Mouse (Mus musculus) kidney, postnatal 4 days (tissue): ENCODE results near the gene Grin2c.
A peak's percentile ranks its signal among the peaks of the same experiment; 100 is the strongest.

ENCODE experiments used
- DNase-seq, 2 experiments: peaks; one replicate each; pipeline ENCODE4 v3.0.0; 2021; ENCODE audit warnings: mixed read lengths in 2 of 2

Grin2c gene

DNA sequence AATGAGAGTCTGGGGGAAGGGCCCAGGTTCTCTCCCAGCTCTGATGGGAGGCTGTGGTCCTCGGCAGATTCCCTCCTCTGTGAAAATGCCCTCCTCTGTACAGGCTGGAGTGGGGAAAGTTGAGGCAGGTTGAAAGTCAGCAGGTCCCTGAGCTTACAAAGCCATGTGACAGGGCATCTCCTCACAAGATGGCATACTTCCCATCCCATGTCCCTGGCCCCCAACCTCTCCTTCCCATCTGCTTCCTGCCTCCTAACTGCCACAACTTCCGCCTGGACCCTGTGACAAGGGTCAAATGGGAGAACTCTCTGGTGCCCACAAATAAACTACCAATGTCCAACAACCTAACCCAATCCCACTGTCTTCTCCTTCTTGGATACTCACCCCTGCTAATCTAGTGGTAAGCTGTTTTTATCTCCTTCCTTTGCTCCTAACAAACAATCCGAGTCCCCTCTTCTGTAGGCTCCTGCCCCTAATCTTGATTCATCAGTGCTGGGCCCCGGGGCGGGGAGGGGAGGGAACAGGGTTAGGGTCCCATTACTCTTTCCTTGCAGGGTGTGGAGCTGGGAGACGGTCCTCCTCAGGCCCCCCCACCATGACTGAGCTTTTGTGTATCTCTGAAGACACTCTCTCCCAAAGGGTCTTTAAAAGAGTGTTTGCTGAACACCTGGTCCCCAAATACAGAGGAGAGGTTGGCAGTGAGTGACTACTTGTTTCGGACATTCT, 2.7 kb downstream of the Grin2c start:
- no peak for DNase-seq

DNA sequence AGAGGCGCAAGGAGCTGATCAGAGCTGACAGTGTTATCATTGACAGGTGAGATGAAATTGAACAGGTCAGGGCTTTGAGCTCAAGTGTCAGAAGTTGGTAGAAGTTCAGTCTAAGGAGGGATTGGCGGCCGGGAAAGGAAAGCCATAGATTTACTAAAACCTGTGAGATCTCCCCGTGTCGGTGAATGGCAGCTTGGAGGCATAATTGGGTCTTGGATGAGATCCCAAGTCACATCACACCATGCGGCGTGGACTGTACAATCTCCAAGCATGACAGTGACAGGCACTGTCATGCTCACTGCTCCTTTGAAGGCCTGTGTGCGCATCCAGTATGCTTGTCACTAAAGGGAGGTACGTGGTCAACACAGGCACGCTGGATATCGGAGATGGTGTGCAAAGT, 4.1 kb downstream of the Grin2c start:
- DNase-seq = no peak

DNA sequence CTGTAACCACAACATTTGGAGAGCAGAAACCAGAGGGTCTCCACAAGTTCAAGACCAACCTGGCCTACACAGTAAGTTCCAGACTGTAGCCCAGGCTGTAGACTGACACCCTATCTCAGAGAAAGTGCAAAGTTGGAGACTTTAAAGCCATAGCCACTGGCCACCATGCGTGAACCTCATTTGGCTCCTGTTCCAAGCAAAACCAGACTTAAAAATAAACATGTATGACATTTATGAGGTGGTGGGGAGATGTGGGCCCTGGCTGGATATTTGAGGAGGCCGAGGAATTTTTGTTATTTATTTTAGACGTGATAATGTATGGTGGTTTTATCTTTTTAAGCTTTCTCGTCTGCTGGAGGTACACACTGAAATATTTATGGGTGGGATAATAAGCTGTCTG, 7.9 kb downstream of the Grin2c start:
- DNase-seq = no peak

DNA sequence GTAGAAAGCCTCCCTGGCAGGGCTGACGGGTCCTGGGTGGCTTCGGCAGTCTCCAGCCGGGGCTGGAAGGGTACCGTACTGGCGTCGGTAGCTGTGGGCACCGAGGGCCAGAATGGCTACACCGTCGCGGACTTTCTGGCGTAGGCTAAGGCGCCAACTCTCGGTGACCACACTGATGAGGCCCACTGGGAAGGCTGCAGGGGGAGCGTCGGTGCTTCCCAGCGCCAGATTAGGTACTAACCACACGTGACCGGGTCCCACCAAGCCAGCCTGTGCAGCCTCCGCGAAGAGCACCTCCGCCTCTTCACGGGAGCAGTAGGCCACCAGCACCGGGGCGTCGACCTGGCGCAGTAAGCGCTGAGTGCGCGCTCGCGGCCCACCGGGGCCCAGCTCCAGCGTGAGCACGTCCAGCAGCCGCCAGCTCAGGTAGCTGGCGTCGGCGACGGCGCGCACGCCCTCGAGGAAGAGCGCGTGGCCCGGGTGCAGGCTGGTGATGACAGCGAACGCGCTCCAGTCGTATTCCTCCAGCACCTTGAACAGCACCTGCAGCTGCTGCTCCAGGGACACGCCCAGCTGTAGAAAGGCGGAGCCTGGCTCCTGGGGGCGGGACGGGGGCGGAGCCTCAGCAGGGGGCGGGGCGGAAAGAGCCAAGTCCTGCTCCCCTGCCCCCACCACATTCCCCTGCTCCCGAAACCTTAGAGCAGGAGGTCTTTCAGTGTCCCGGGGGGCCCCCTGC, 9.1 kb downstream of the Grin2c start:
- peak; percentile 48 to 66 for DNase-seq

DNA sequence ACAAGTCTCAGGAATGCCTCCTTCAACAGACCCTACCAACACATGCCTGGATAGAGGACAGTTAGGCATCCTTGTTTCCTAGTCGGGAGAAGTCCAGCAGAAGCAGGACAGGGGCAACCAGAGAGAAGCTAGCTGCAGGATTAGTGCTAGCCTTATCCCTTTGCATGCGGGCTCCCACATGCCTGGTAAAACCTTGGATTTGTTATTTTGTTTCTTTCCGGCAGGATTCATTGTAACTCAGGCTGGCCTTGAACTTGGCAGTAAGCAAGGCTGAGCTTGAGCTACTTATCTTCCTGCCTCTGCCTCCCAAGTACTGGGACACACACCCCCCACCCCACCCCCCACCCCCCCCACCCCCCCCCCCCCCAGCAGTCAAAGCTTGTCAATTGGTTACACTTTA, 15.8 kb downstream of the Grin2c start:
- no peak for DNase-seq

DNA sequence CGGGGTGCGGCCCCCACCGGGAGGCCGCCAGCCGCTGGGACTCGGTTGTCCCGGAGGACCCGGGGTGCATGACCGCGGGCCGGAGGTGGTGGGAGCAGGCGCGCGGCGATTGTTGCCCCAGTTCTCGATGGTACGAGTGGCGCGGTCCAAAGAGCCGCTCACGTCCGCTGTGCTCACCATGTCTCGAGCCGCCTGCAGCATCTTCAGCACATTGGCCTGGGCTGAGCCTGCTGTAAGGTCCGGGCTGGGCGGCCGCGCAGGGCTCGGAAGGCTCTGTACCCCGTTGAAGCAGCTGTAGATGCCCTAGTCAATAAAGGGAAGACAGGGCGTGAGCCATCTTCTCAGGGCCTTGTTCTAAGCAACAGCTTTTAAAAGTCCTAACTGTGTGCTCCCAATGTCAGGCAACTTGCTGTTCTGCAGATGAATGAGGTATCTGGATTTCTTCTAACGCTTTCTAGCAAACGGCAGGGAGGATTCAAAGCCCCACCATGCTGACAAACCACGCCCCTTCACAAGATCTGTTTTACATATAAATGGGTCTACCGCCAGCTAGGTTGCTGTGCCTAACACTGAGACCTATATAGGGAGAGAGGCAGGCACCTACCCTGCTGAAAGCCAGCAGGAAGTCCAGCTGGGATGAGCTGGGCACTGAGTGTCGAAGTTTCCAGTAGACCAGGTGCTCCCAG, 16.5 kb downstream of the Grin2c start:
- no peak for DNase-seq

DNA sequence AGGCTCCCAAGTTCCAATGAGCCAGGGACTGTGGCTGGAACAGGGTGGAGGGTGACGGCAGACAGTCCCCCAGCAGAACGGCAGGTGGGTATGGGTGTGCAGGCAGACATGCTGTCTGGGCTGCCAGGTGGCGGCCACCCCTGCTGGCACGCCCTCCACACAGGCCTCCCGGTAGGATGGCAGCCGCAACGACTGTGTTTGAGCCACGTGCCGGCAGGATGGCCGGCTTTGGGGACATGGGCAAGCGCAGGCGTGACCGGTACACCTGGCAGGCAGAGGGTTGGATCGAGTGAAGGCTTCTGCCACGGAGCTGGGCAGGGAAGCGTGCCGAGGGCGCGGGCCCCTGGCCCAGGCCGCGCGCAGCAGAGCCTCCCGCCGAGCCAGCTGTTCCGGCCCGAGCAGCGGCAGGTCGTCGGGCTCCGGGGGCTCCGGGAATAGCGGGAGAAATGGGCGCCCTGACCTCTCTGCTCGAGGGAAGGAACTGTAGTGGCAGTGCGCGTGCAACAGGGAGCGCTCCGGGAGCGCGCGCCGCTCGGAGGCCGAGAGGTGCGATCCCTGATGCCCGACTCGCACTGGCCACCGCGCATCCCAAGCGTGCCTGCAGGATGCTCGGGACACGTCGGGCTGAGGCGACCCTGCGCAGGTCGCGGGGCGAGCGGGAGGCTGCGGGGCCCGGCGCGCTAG, 17.2 kb downstream of the Grin2c start:
- peak; percentile 49 to 52 for DNase-seq

DNA sequence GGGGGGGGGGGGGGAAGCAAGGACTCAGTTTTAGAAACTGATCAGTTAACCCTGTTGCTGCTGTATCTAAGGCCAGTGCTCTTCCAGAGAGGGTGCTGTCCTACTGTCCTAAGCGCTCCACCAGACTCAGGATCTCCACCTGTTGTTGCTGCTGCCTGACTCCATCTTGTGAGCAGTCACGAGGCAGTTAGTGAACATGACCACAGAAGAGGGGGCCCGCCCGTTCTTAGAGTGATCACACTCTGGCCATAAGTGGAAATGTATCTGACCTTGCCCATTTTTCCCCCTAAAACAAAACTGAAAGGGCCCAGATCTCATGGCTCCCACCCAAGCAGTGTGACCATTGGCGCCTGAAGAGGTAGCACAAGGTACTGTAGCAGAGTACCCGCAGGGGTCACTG, 19.1 kb downstream of the Grin2c start:
- DNase-seq = no peak

DNA sequence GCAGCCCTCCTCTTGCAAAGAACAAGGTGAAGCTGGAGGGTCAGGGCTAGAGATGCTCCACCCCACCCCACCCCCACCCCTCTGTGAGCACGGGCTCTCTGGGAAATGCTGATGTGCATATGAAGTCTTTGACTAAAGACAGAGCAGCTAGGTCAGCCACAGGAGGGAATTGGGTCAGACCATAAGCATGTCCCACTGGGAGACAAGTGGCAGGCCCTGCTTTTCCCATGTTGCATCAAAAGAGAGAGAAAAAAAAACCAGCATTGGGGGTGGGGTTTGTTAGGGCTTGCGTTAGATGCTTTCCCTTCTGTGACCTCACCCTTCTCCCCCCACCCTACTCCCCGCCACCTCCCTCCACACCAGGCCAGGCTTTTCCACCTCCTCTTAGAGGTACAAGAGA, 19.8 kb downstream of the Grin2c start:
- no peak for DNase-seq

DNA sequence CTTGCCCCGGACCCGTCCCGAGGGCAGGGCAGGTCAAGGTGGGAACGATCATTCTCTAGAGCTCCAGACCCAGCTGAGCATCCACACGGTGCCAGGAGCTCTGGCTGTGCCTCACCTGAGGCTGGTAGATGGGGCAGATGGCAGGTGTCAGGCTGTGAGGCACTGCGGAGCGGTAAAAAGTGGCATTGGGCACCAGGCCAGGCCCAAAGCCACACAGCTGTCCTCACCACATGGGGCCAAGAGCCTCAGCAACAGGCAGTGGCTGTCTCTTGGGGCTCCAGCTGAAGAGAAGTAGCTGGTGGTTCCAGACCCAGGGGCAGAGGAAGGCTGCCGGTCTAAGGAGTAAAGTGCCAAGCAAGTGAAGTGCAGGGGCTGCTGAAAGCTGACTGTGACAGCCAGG, 20.7 kb downstream of the Grin2c start:
- DNase-seq = no peak

DNA sequence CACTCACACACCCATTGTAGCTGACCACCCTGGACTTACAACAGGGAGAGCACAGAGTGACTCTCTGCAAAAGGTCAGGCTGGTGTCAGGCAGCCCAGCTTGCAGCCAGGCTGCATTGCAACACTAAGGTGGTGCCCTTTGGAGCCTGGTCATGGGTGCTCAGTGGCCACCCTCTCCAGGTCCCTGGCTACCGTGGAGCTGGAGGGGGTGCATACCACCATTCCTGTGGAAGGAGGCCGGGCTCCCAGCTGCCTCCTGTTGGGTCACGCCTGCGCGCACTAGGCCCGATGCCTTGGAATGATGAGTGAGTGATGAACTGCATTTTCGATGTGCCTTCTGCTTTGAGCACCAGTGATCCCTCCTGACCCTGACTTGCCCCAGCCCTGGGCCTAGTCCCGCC, 22.2 kb downstream of the Grin2c start:
- DNase-seq = no peak

DNA sequence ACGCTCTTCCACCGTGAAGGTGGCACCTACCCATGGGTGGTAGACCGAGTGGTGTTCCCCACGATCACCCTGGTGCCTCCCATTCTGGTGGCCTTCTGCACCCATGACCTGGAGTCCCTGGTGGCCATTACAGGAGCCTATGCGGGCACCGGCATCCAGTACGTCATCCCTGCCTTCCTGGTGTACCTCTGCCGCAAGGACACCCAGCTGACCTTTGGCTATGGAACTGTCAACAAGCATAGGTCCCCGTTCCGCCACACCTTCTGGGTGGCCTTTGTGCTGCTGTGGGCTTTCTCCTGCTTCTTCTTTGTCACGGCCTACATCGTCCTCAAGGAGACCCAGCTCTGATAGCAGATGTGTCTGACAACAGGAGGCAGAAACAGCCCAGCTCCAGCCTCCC, 23.3 kb downstream of the Grin2c start:
- no peak for DNase-seq

DNA sequence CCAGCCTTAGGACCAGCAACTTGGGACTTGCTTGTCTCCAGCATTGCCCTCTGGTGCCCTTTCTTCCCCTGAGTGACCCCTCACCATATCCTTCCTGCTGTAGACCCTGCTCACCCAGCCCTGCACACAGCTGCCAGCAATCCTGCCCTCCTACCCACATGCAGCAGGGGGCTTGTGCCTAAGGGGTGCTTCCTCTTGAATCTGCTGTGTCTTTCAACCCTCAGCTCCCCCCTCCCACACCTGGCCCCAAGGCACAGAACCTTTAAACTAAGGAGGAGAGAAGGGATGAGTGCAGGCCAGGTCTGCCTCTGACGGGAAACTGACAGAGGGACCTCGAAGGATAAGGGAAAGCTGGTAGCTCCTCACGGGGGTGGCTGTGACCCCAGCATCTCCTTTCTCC, 24.3 kb downstream of the Grin2c start:
- no peak for DNase-seq

DNA sequence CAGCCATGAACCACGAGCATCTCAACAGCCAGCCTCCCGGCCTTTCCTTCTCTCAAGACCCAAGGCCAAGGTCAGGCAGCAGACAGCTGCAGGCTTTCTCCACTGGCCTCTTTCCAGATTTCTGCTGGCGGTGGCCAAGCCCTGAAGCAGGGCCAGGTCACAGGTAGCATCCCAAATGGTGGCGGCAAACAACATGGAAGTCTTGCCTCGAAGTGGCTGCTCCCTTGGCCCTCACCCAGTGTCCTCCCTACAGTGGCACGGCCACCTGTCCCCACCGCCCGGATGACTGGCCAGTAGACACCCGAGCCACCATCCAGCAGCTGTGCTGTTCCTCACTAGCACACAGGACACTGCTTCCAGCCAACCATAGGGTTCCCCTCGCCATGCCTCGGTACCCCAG, 25.6 kb downstream of the Grin2c start:
- DNase-seq = no peak

DNA sequence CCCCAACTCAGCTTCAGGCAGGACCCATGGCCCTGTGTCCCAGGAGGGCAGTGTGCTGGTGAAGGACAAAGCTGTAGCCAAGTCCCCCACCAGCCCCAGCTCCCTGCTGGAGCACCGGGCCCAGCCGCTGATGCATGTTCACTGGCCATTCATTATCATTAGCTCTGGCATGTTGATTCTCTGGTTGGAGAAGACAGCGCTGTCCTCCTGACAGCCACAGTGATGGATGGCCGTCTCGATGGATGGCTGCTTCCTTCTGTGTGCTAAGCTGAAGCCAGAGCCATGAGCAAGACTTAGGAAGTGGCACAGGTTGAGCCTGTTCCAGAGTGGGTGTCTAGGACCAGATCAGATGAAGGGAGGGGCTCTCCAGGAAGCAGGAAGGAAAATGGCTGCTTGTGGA, 30.5 kb downstream of the Grin2c start:
- DNase-seq = peak; percentile 36 to 49

DNA sequence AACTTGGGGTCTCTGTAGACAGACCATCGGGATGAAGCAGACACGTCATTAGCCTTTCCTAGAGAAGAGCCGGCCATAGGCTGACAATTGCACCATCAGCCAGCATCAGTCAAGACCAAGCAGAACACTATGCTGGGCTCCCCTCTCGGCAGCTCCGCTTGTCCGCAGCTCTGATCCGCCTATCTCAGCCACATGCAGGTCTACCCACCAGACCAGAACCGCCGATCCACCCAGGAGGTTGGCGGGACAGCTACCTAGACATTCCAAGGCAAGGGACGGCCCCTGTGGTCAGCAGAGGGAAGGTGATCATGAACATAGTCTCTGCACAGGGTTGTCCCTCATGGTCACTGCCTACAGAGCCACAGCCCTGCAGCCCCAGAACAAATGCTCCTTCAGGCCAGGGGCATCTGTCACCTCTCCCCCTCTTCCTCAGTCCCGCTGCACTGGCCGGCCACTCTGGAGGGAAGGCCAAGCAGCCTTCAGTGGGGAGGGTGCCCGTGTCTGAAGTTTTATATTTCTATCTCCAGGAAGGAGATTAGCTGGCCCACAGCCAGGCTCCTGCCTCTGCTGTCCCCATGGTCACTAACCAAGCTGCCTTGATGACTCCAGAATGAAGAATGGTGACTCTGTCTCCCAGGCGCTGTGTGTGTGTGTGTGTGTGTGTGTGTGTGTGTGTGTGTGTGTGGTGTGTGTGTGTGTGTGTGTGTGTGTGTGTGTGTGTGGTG, 32.6 kb downstream of the Grin2c start:
- peak; percentile 63 to 67 for DNase-seq

DNA sequence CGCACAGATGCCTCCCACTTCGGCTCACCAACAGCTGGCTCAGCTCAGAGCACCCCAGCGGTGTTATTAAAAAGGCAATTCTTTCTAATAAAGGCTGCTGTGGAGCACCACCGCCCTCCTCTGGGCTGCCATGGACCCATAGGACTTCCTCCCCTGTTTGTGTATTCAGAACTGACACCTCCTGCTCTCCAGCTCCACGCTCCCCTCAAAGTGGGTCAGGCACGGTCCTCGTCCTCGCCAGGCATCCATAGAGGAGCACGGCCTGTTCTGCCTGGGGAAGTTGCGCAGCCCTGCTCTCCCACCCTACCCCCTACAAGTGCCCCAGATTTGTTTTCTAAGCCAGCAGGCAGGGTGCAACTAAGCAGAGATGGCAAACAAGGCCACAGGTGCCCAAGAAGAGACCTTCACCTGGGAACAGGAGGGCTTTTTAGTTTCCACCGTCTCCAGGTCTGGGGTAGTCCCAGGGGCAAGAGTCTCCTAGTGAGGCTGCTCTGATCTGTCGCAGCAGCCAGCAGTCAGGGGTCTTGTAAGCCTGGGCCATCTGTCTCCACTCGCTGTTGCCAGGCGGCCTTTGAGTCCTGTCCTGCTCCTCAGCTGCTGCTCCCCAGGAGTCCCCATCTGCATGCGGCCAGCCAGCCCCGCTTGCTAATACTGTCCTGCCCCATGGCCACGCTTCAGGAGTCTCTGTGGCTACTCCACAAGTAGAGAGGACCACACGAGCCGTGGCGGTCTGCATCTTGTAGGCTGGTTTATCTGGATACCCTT, 33.3 kb downstream of the Grin2c start:
- DNase-seq = peak in 1 of 2 experiments; percentile 36

DNA sequence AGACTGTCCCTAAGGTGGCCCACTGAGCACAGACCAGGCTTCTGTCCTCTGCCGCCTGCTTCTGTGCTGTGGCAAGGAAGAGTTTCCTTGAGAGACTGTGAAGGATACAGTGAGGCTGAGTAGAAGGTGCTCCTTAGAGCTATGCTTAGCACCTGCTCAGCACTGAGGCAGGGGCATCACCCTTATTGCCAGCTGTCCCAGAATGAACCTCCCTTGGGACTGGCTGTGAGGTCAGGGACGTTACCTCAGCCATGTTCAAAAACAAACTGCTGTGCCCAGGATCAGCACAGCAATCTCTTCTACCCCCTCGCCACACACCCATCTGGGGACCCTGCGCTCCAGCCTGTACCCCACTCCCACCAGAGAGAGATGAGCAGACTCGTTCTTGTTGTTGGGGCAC, 34.2 kb downstream of the Grin2c start:
- DNase-seq = no peak

DNA sequence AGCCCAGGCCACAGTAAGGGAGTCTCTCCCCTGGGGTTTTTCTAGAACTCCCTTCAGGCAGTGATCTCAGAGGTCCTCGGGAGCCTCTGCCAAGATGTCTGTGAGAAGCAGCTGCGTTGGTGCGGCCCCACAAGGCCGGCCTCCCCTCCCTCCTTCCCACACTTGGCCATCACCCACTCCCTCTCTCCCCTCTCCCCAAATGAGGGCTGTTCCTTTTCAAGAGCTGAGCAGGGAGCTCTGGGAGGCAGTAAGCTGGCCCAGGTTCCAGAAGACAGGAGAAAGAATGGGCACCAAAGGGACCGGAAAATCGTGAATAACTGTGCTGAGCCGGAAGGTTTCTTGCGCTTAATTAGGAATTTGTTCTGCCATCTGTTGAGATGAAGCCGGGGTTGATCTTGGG, 35.1 kb downstream of the Grin2c start:
- peak in 1 of 2 experiments; percentile 46 for DNase-seq

DNA sequence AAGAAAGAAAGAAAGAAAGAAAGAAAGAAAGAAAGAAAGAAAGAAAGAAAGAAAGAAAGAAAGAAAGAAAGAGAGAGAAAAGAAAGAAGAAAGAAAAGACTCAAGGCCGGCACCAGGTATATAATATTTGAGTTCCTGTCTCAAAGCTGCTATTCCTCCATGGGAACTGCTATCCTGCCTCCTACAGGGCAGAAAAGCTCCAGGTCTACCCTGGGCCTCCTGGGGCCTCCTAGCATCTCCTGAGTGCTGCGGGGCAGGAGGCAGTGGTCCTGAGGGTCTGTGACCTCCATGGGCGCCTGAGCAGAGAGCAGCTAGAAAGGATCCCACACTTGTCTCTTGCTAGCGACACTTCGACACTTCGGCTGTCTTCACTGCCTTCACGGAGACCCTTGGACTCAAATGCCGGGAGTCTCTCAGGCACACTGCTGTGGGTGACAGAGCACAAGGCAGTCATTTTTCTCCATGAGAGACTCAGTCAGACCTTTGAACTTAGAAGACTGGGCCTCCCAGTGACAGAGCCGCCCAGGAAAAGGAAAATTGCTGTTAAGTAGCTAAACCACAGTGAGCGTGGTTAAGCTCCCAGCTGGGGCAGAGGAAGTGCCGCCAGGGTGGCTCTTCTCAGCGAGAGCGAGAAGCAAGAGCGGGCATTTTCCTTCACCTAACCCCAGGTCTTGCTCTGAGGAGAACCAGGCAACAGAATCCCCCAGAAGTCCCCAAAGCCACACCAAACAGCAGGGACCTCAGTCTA, 35.7 kb downstream of the Grin2c start:
- peak; percentile 41 to 57 for DNase-seq
